Mouse (Mus musculus) spleen, adult 2 months (tissue): Measurements from ENCODE around the gene Olfr1501. TPM values are rescaled to one million over a fixed set of nuclear protein-coding genes. Genes with fewer than 3 reads are reported as not detected.
"Not testable (repeated sequence)": the region's sequence is repeated elsewhere in the genome, so short reads cannot be mapped to it uniquely, and the experiment has no call there.

Experiments
- DNase-seq, 2 experiments: peaks; one replicate each; pipeline versions ENCODE4 v3.0.0 to v3.0.0-alpha.2; 2012 to 2021; ENCODE audit warnings: low spot score in 2 of 2, low read depth in 1 of 2
- H3K27ac ChIP-seq: fragments of 200-500 bp; 2 replicates; pipeline ENCODE4 v1.5.1; 2012; ENCODE audit warnings: low read length, inconsistent platforms; ENCODE audit not compliant: insufficient read depth
- H3K27me3 ChIP-seq: fragments of 200-500 bp; 2 replicates; pipeline ENCODE4 v1.6.1; 2012; ENCODE audit warnings: mild to moderate bottlenecking, moderate library complexity, low read length, inconsistent platforms; ENCODE audit not compliant: control insufficient read depth, insufficient read depth
- H3K36me3 ChIP-seq: fragments of 200-500 bp; 2 replicates; pipeline ENCODE4 v1.6.1; 2012; ENCODE audit warnings: mild to moderate bottlenecking, low read length, inconsistent platforms; ENCODE audit not compliant: control insufficient read depth, insufficient read depth
- H3K4me1 ChIP-seq: fragments of 200-500 bp; 2 replicates; pipeline ENCODE4 v1.6.1; 2011; ENCODE audit warnings: inconsistent platforms; ENCODE audit not compliant: control insufficient read depth, insufficient read depth, insufficient read length
- H3K4me3 ChIP-seq: fragments of 200-500 bp; 2 replicates; pipeline ENCODE4 v1.5.1; 2011; ENCODE audit warnings: mild to moderate bottlenecking, inconsistent platforms; ENCODE audit not compliant: insufficient read depth, insufficient read length; ENCODE audit errors: extremely low read depth
- CTCF ChIP-seq: fragments of 200-500 bp; IDR thresholded peaks from 2 replicates; pipeline ENCODE4 v1.5.1; 2011; ENCODE audit warnings: mild to moderate bottlenecking, inconsistent platforms; ENCODE audit not compliant: insufficient read depth, insufficient read length, insufficient replicate concordance; ENCODE audit errors: extremely low read depth
- POLR2A ChIP-seq: fragments of 200-500 bp; IDR thresholded peaks from 2 replicates; pipeline ENCODE4 v1.6.1; 2011; ENCODE audit warnings: low read depth, low read length, inconsistent platforms
- WGBS: fragments of 180-500 bp; shearing (Covaris S2); methylation state at CpG from one replicate; pipeline ENCODE4 v1.1.7; 2018; 5-methylcytosine and 5-hydroxymethylcytosine counted together
- polyA plus RNA-seq: library from polyadenylated mRNA; depleted of rRNA; stranded (reverse); fragments of >200 nt; gene quantifications from 2 replicates; pipeline ENCODE4 v1.2.3, GENCODE M21; 2012; rRNA removed

Gene Olfr1501
- not detected in 2 replicates for polyA plus RNA-seq

DNA sequence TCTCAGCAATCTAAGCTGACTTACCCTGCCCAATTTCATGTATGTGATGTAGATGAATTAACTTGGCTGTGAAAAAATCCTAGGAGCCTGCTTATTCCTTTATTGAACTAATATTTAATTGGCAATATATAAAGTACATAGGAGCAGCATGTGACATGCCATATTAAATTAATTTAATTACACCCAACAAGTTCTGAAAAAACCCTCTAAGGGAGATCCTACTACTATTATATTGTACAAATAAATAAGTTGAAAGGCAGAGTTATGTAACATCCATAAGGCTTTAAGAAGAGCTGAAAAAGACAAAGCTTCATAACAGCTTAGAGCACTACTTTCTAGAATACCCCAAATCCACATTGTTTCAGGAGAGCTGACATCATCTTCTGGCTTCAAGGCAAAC, at the start of gene Olfr1501:
Olfr1501 (minus strand) TSS at position 101 of the 400 bp plus-strand sequence.
- not testable (repeated sequence) for DNase-seq, H3K27me3 ChIP-seq, H3K27ac ChIP-seq, H3K36me3 ChIP-seq, H3K4me3 ChIP-seq, H3K4me1 ChIP-seq

DNA sequence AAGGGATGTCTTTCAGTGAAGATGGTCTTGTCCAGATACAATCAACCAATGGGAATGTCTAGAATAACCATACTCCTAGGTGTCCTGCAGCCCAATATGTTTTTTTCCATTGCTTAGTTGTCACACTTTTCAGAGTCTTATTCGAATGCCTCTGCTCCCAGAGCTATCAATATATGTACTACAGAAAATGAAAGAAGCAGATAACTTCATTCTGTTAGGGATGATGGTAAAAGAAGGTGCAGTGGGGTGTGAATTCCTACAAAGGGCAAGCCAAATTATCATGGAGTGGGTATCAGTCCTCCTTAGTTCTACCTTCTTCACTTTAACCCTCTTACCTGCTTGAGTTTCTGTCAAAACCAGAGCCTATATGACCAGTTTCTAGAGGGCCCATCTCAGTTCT, 47.3 kb upstream of the Olfr1501 start, which contains the start of gene Olfr1504:
Olfr1504 (minus strand) TSS at position 101 of the 400 bp plus-strand sequence.
- 54% methylated on average over 1 of the region's 1 CpGs for WGBS

DNA sequence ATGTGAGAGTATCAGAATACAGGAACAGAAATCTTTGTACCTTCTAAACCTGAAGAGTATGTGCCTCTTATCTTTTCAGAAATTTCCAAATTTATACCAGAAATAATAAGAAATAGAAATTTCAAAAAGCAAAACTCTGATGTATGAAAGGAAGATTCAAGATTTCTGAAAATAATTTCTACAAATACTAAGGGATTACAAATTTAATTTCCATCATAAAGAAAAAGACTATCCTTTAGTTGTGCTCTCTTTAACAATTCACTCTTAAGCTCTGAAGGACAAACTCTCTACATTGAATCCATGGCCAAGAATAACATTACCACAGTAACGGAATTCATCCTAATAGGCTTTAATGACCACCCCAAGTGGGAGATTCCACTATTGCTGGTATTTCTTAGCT, 11.0 kb upstream of the Olfr1501 start, which contains the start of gene Olfr1502:
Olfr1502 (plus strand) TSS at position 301 of the 400 bp plus-strand sequence.
- TF ChIP-seq POLR2A (no peak), CTCF (no peak)
- no peak for DNase-seq
- Histone ChIP-seq H3K4me3 (no peak within 1 kb of the TSS), H3K27me3 (no peaks in the 10 kb centered on the region), H3K4me1 (no peaks in the 10 kb centered on the region), H3K36me3 (no peaks in the 10 kb centered on the region), H3K27ac (no peak within 1 kb of the TSS)
- WGBS: 85% methylated on average over 1 of the region's 1 CpGs

More for the DNA sequence above, 47.3 kb upstream of the Olfr1501 start, which contains the start of gene Olfr1504:
- TF ChIP-seq POLR2A (no peak), CTCF (no peak)
- Histone ChIP-seq H3K27me3 (no peaks in the 10 kb centered on the region), H3K36me3 (no peaks in the 10 kb centered on the region), H3K27ac (no peak within 1 kb of the TSS), H3K4me3 (no peak within 1 kb of the TSS; the same call in 1 of the 2 replicates), H3K4me1 (no peaks in the 10 kb centered on the region)
- DNase-seq: no peak

DNA sequence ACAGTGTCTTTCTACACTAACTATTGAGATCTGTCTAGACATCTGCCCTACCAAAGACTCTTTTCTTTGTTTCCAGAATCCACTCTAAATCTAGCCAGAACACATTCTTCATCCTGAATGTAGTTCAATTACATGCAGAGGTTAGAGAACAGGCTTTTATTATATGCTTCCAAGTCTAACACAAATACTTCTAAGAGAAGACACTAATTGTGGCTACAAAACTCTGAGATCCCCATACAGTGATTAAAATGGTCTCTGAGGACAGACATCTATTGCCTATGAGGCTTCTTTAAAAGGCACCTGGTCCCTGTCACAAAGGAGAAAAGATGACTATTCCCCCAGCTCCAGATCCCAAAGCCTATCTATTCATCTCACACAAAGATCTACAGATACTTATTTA, 20.1 kb downstream of the Olfr1501 start, which contains the start of gene Olfr1500:
Olfr1500 (minus strand) TSS at position 101 of the 400 bp plus-strand sequence.
- no peaks in the 10 kb centered on the region for H3K36me3 ChIP-seq
- no peak for DNase-seq
- TF ChIP-seq CTCF (no peak), POLR2A (no peak)
- H3K27ac ChIP-seq: no peak within 1 kb of the TSS
- H3K27me3 ChIP-seq: no peaks in the 10 kb centered on the region
- H3K4me1 ChIP-seq: no peaks in the 10 kb centered on the region
- H3K4me3 ChIP-seq: no peak within 1 kb of the TSS

DNA sequence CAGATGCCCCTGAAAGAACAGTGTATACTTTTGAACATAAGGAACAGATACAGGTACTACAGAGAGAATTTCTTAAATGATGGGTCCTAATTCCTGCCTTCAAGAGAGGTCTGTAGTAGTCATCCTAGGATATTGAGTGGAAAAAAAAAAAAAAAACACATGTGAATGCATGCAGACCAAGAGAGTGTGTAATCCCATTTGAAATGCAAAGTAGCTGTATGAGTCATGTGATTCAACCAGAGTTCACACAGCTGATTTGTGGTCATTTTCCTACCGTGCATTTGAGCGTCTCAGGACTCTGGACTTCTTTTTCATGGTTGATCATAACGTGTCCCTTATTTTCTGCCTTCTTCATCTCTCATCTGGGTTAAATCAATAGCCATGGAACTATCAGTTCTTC, 22.0 kb downstream of the Olfr1501 start:
- Histone ChIP-seq H3K4me1 (no peaks in the 10 kb centered on the region), H3K36me3 (no peaks in the 10 kb centered on the region), H3K27ac (no peak overlapping the region), H3K4me3 (no peak overlapping the region; the same call in 1 of the 2 replicates), H3K27me3 (no peaks in the 10 kb centered on the region)
- no peak for DNase-seq
- no peak for TF ChIP-seq CTCF
- TF ChIP-seq POLR2A: no peak
- WGBS: 76% methylated on average over 3 of the region's 3 CpGs

DNA sequence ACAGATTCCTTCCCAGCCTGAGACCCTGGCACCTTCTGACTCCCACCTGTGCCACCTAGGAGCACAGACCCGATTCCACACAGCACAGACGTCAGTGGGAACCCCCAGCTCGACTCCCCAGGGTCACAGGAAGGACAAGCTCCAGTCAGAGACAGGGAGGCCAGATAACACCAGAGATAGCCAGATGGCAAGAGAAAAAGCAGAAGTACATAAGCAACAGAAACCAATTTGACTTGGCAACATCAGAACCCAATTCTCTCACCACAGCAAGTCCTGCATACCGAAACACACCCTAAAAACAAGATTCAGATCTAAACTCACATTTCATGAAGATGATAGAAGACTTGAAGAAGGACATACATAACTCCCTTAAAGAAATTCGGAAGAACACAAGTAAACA, 29.6 kb downstream of the Olfr1501 start:
- DNase-seq: no peak
- TF ChIP-seq POLR2A (no peak), CTCF (no peak)
- no peak overlapping the region for H3K4me3 ChIP-seq
- WGBS: 25% methylated on average over 5 of the region's 5 CpGs
- no peaks in the 10 kb centered on the region for H3K36me3 ChIP-seq
- no peaks in the 10 kb centered on the region for H3K4me1 ChIP-seq
- H3K27me3 ChIP-seq: no peaks in the 10 kb centered on the region
- H3K27ac ChIP-seq: no peak overlapping the region

DNA sequence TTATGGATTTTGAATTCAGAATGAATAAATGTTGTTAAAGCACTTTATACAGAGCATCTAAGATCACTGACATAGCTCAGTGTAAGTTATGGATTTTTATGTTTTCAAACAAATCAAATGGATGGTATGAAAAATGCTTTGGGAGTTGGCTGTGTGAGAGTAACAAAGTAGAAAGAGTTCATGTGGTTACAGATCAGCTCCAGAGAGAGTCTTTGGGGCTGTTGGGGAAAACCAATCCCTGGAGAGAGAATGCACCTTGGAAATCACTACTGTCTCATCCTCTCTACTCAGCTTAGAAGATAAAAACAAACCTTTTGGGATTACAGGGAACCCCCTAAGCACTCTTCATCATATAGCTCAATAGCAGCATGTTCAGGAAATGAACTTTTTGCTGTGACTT, 31.1 kb downstream of the Olfr1501 start, which contains the start of gene Olfr1499:
Olfr1499 (minus strand) TSS at position 101 of the 400 bp plus-strand sequence.
- Histone ChIP-seq H3K4me3 (no peak within 1 kb of the TSS), H3K36me3 (no peaks in the 10 kb centered on the region), H3K27ac (no peak within 1 kb of the TSS), H3K27me3 (no peaks in the 10 kb centered on the region), H3K4me1 (no peaks in the 10 kb centered on the region)
- no peak for TF ChIP-seq POLR2A
- no peak for TF ChIP-seq CTCF
- no peak for DNase-seq
